Mouse (Mus musculus) midbrain, embryonic 11.5 days (tissue): ENCODE data around the gene Supt6. TPM values are rescaled to one million over a fixed set of nuclear protein-coding genes. Genes with fewer than 3 reads are reported as not detected.
"Not testable (repeated sequence)": the region's sequence is repeated elsewhere in the genome, so short reads cannot be mapped to it uniquely, and the experiment has no call there.

Experiments
- ATAC-seq: fragments of 200-750 bp; cut with Nextera tagmentation; 2 replicates; pipeline ENCODE4 v1.8.0; 2017; ENCODE audit warnings: moderate TSS enrichment, moderate library complexity; ENCODE audit not compliant: low FRiP score
- DNase-seq: peaks from one replicate; pipeline ENCODE4 v3.0.0; 2015; ENCODE audit warnings: low spot score; ENCODE audit errors: missing footprints
- H3K27ac ChIP-seq: fragments of 300-500 bp; sonication (generic); 2 replicates; pipeline ENCODE4 v1.5.1; 2014; ENCODE audit warnings: low read depth, low read length
- H3K27me3 ChIP-seq: fragments of 300-500 bp; sonication (generic); 2 replicates; pipeline ENCODE4 v1.6.1; 2014; ENCODE audit warnings: mild to moderate bottlenecking, low read length, moderate library complexity, mixed read lengths; ENCODE audit not compliant: control insufficient read depth, insufficient read depth
- H3K36me3 ChIP-seq: fragments of 300-500 bp; sonication (generic); 2 replicates; pipeline ENCODE4 v1.6.1; 2014; ENCODE audit warnings: mild to moderate bottlenecking, low read length, moderate library complexity, mixed read lengths; ENCODE audit not compliant: control insufficient read depth, insufficient read depth
- H3K4me1 ChIP-seq: fragments of 300-500 bp; sonication (generic); 2 replicates; pipeline ENCODE4 v1.6.1; 2014; ENCODE audit warnings: low read length; ENCODE audit not compliant: control insufficient read depth, insufficient read depth
- H3K4me2 ChIP-seq: fragments of 300-500 bp; sonication (generic); 2 replicates; pipeline ENCODE4 v1.6.1; 2014; ENCODE audit warnings: mild to moderate bottlenecking, moderate library complexity
- H3K4me3 ChIP-seq: fragments of 300-500 bp; sonication (generic); 2 replicates; pipeline ENCODE4 v1.5.1; 2014; ENCODE audit warnings: low read depth, low read length
- H3K9ac ChIP-seq: fragments of 300-500 bp; sonication (generic); 2 replicates; pipeline ENCODE4 v1.6.1; 2014; ENCODE audit warnings: low read length
- H3K9me3 ChIP-seq: fragments of 300-500 bp; sonication (generic); 2 replicates; pipeline ENCODE4 v1.6.1; 2016; ENCODE audit warnings: low read length; ENCODE audit not compliant: control insufficient read depth
- WGBS: fragments of 180-500 bp; shearing (Covaris S2); extraction: QIAGEN DNeasy Blood & Tissue Kit; methylation state at CpG from one replicate; pipeline ENCODE4 v1.1.7; 2014; 5-methylcytosine and 5-hydroxymethylcytosine counted together
- polyA plus RNA-seq: library from polyadenylated mRNA; unstranded; fragments of >200 nt; fragmentation: Nextera tagmentation; extraction: Ambion mirVana; gene quantifications from 2 replicates; pipeline ENCODE4 v1.2.1, GENCODE M21; 2014

The Supt6 gene
- polyA plus RNA-seq, 1 experiment from 2014 or later = 25.2 TPM

DNA sequence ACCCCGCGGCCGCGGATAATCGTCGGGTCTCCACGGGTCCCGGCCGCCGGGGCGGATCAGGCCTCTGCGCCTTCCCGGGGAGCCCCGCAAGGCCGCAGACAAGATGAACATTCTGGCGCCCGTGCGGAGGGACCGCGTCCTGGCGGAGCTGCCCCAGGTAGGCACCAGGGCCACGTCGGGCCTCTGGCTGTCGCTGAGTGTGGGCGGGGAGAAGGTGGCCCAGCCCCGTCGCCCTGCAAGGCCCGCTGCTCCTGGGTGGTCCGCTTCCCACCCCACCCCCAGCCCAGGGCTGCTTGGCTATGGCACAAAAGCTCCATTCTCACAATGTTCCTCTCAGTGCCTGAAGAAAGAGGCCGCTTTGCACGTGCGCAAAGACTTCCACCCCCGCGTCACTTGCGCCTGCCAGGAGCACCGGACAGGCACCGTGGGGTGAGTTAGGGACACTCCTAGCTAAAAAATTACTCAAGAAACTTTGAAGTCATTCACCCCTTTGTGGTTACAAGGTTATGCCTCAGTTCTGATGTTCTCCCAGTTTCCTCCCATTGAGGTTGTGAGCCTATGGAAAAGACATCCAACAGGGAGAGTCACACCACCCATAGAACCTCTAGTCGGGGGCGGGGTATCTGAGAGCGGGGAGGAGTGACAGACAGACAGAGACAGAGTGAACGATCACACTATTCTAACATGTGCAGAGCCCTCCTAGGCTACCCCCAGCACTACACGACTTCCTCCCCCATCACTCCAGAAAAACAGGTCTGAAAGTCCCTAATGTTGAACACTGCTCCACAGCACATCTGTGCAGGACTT, 56.4 kb downstream of the Supt6 start:
- H3K27ac ChIP-seq = peak overlapping the region; percentile 91
- WGBS = under 1% methylated on average over 42 of the region's 42 CpGs
- peaks cover 9% of the 10 kb centered on the region for H3K36me3 ChIP-seq
- H3K4me1 ChIP-seq = peaks cover 10% of the 10 kb centered on the region
- peak; percentile 98 for DNase-seq
- peak overlapping the region; percentile 54 for H3K4me3 ChIP-seq
- no peaks in the 10 kb centered on the region for H3K9me3 ChIP-seq
- peak; percentile 89 for ATAC-seq
- peak overlapping the region; percentile 81 for H3K9ac ChIP-seq
- H3K4me2 ChIP-seq = peak overlapping the region; percentile 64
- H3K27me3 ChIP-seq = no peaks in the 10 kb centered on the region

DNA sequence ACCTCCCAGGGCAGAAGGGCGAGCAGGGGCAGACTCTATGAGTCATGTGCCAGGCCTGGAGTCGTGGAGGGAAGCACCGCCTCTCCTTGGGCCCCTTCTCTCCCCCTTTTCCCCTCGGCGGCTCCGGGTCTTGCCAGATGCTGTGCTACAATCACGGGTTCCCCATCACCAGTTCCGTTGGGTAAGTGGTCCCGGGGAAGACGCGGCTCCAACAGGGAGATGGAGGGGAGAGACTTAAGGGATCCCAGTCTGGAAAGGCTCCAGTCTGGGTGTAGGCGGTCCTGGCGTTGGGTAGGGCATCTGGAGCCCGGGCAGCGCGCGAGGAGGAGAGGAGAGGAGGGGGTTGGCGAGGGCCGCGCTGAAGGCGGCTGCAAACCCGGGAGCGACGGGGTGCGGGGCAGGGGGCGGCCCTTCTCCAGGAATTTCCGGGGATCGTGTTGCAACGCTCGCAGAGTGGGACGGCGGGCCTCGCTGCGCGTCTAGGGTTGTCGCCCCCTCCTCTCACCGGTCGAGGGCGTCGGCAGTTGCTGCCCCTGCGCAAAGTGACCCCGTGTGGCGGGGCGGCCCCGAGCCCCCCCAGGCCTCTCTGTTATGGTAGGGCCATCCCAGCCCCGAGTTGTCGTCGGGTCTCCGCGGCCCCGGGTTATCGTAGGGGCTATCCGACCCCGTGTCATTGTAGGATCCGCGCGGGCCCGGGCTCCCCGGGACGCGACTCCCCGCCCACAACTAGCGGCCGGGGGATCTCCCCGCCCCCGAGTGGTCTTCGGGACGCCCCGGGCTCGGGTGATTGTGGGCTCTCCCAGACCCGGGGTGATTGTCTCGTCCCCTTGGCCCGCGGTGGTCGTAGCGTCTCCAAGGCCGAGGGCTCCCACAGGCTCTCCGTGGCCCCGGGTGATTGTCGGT, 57.2 kb downstream of the Supt6 start, which contains the start of gene Rab34:
Rab34 (plus strand) TSS at position 100 of the 903 bp plus-strand sequence.
- Histone ChIP-seq H3K27ac (peak within 1 kb of the TSS; percentile 91), H3K9me3 (no peaks in the 10 kb centered on the region), H3K36me3 (peaks cover 9% of the 10 kb centered on the region), H3K4me1 (peaks cover 10% of the 10 kb centered on the region), H3K27me3 (no peaks in the 10 kb centered on the region), H3K4me3 (peak within 1 kb of the TSS; percentile 54), H3K4me2 (peak within 1 kb of the TSS; percentile 64), H3K9ac (peak within 1 kb of the TSS; percentile 81)
- ATAC-seq (peak; percentile 75), DNase-seq (peak; percentile 97)
- WGBS = under 1% methylated on average over 79 of the region's 80 CpGs

DNA sequence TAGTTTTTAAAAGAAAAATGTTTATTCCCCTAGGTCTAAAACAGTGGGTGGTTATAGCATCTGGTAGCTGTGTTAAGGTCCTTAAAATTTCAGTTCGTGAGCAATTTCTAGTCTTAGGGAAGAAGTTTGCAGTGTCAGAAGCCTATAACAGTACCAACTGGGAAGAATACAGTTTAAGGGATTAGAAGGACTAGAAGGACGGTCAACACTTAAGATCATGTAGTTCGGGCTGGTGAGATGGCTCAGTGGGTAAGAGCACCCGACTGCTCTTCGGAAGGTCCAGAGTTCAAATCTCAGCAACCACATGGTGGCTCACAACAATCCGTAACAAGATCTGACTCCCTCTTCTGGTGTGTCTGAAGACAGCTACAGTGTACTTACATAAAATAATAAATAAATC, 61.1 kb downstream of the Supt6 start:
- H3K9ac ChIP-seq, H3K4me3 ChIP-seq, H3K27ac ChIP-seq, H3K9me3 ChIP-seq, H3K27me3 ChIP-seq, ATAC-seq, H3K4me2 ChIP-seq, DNase-seq: not testable (repeated sequence)
- H3K36me3 ChIP-seq = peaks cover 13% of the 10 kb centered on the region
- WGBS = 97% methylated on average over 6 of the region's 6 CpGs
- peaks cover 23% of the 10 kb centered on the region for H3K4me1 ChIP-seq

DNA sequence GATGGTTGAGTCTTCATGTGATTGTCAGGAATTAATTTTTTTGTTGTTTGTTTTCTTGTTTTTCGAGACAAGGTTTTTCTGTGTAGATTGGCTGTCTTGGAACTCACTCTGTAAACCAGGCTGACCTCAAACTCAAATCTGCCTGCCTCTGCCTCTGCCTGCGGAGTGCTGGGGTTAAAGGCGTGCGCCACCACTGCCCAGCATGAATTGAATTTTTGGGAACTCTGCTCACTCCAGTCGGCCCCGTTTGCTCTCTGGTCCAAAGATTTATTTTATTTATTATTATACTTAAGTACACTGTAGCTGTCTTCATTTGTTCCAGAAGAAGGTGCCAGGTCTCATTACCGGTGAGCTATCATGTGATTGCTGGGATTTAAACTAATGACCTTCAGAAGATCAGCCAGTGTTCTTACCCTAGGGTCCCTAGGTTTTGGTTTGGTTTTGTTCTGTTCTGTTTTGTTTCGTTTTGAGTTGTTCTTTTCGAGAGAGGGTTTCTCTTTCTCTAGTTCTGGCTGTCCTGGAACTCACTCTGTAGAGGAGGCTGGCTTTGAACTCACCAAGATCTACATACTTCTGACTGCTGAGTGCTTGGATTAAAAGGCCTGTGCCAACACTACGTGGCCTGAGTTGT, 61.8 kb downstream of the Supt6 start:
- H3K4me2 ChIP-seq = peak overlapping the region; percentile 32
- H3K36me3 ChIP-seq = peaks cover 13% of the 10 kb centered on the region
- WGBS = 61% methylated on average over 10 of the region's 10 CpGs
- H3K27me3 ChIP-seq = no peaks in the 10 kb centered on the region
- no peak overlapping the region; the same call in 1 of the 2 replicates for H3K9ac ChIP-seq
- H3K9me3 ChIP-seq = no peaks in the 10 kb centered on the region
- peak overlapping the region; percentile 94; the same call in 1 of the 2 replicates for H3K4me3 ChIP-seq
- no peak for DNase-seq
- ATAC-seq = peak; percentile 10; the same call in 1 of the 2 replicates
- H3K27ac ChIP-seq = no peak overlapping the region
- peaks cover 29% of the 10 kb centered on the region for H3K4me1 ChIP-seq

DNA sequence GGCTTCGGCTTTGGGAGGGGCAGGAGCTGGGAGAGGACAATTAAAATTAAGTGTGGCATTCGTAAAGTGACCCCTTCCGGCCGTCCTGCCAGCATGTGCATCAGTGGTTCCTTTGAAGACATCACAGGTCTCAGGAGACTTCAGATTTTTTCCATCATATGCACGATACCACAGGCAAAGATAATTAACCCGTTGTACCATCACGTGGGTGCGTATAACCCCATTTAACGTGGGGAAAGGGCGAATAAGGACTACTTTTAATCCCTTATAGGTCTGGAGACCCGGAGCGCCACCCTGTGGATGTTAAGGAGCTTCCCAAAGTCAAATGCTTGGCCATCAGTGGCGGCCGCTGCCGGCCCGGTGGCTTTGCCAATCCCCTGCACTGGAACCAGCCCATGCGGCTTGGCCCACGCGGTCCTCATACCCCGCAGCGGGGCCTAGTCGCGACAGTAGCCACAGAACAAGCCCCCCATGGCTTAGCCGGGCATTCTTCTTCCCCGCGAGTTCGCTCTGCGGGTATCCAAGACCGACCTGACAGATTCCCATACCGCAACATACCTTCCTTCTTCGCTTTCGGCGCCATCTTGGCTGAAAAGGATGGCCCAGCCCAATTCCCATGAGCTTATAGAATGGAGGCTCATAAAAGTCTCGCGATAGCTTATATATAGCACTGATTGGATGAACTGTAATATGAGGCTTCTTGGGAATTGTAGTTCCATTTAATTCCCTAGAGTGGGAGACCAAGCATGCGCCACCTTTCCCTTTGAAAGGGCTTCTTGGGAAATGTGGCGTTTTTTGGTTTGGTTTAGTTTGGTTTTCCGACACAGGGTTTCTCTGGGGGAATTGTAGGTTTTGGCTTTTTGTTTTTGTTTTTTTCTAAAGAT, 62.6 kb downstream of the Supt6 start, which contains the start of gene Rpl23a:
Rpl23a (minus strand) TSS at position 624 of the 884 bp plus-strand sequence.
- Histone ChIP-seq H3K9ac (peak within 1 kb of the TSS; percentile 95), H3K4me2 (peak within 1 kb of the TSS; percentile 77), H3K36me3 (peaks cover 13% of the 10 kb centered on the region), H3K27me3 (no peaks in the 10 kb centered on the region), H3K27ac (peak within 1 kb of the TSS; percentile 91), H3K9me3 (no peaks in the 10 kb centered on the region), H3K4me3 (peak within 1 kb of the TSS; percentile 94), H3K4me1 (peaks cover 34% of the 10 kb centered on the region)
- DNase-seq (peak; percentile 98), ATAC-seq (peak; percentile 91)
- WGBS = under 1% methylated on average over 38 of the region's 38 CpGs

DNA sequence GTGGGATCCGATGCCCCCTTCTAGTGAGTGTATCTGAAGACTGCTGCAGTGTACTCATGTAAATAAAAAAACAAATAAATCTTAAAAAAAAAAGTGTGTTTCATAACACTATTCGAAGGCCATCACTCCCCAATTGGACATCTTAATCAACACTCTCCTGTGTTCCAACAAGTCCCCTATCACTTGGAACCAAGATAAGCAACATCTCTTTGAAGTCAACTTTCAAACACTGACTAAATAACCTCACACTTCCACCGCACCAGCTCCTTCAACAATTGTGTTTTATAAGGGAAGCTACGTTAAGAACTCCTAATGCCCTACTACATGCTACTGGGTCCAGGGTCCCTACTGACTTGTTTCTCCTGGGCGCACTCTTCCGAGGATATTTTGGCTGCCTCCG, 63.3 kb downstream of the Supt6 start:
- H3K4me3 ChIP-seq = peak overlapping the region; percentile 94
- peaks cover 13% of the 10 kb centered on the region for H3K36me3 ChIP-seq
- DNase-seq = no peak
- H3K4me1 ChIP-seq = peaks cover 34% of the 10 kb centered on the region
- H3K9ac ChIP-seq = peak overlapping the region; percentile 95
- H3K4me2 ChIP-seq = peak overlapping the region; percentile 77
- WGBS = 12% methylated on average over 7 of the region's 7 CpGs
- ATAC-seq = no peak
- H3K9me3 ChIP-seq = no peaks in the 10 kb centered on the region
- no peaks in the 10 kb centered on the region for H3K27me3 ChIP-seq
- no peak overlapping the region for H3K27ac ChIP-seq

DNA sequence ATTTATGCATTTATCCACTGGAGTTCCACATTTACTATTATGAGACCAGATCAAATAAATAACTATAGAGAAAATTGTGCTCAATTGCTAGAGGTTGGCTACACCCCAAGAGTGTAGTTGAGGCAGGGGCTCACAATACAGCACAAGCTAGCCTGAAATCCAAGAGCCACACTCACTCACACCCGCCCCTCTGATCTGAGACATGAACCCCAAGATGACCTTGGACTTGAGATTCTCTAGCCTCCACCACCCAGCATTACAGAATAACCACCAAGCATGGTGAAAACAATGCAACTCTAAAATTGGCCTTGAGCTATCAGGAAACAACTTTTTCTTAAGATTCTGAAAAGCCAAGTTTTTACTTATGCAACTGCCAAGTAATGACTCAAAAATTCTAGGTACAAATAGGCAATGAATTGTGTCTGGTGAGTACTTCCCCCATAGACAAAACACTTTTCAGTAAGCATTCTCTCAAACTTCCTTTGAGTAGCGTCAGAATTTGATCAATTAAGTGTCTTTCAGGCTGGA, 63.9 kb downstream of the Supt6 start:
- Histone ChIP-seq H3K9me3 (no peaks in the 10 kb centered on the region), H3K36me3 (peaks cover 13% of the 10 kb centered on the region), H3K27ac (no peak overlapping the region), H3K9ac (peak overlapping the region; percentile 95; the same call in 1 of the 2 replicates), H3K27me3 (no peaks in the 10 kb centered on the region), H3K4me1 (peaks cover 39% of the 10 kb centered on the region), H3K4me2 (peak overlapping the region; percentile 77), H3K4me3 (peak overlapping the region; percentile 94)
- DNase-seq (no peak), ATAC-seq (no peak)
- 50% methylated on average over 2 of the region's 2 CpGs for WGBS
